Mouse (Mus musculus) erythroblast, adult 5-6 weeks (primary cell): ENCODE data around the gene Sipa1l1. TPM values are rescaled to one million over a fixed set of nuclear protein-coding genes. Genes with fewer than 3 reads are reported as not detected.

ENCODE experiments used
- ATAC-seq: replicated peaks from 2 replicates; pipeline ENCODE4 v1.8.0; 2016; ENCODE audit warnings: moderate number of reproducible peaks, mild to moderate bottlenecking, moderate TSS enrichment, inconsistent platforms; ENCODE audit not compliant: poor library complexity, low FRiP score, severe bottlenecking
- total RNA-seq, 2 experiments: library from RNA; stranded (forward) in 1 of 2; stranded (reverse) in 1 of 2; fragments of 150-400 nt in 1 of 2; fragments of 200-764, 138-1000 nt in 1 of 2; gene quantifications; 2 replicates each; pipeline versions ENCODE4 v1.2.3 to v1.2.4; 2015 to 2017; ENCODE audit warnings: low replicate concordance in 2 of 2

Sipa1l1 gene
- total RNA-seq, 2 experiments from 2014 or later = 5.4 to 6.5 TPM

- no peak for ATAC-seq
These were observed 231.0 kb downstream of the Sipa1l1 start for GRCm38 (mm10) chr12:82399971-82400720.

- ATAC-seq = no peak
These were observed 231.7 kb downstream of the Sipa1l1 start for GRCm38 (mm10) chr12:82400783-82401182.

DNA sequence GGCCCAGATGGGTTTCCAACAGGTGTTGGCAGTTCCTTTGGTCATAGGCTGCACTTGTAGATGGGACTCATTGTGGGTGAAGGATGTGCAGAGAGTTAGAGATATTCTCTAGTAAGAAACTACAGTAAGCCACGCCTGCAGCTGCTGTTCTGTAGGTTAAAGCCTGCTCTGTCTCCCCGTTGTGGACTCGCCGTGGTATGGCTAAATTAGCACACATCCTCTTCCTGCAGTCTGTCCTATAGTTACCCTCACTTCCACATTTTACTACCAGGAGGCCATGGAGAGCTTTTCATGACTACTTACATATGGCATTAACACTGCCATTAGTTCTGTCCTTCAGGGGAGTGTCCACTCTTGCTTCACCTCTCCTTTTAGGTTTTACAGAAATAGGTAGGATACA, 232.3 kb downstream of the Sipa1l1 start:
- no peak for ATAC-seq

DNA sequence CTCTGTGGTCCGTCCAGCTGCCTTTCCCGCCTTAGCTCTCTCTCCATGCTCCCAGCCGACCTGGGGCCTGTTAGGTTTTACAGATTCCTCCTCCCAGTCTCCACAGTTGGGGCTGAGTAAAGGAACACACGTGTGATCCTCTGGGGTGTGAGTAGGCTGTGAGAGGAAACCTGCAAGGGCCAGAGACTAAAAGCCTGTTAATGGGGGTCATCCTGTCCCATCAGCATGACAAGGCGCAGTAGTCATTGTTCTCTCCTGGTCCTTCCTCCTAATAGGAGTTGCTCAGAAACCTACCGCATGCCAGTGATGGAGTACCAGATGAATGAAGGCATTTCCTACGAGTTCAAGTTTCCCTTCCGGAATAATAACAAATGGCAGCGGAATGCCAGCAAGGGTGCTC, 233.5 kb downstream of the Sipa1l1 start:
- no peak for ATAC-seq

DNA sequence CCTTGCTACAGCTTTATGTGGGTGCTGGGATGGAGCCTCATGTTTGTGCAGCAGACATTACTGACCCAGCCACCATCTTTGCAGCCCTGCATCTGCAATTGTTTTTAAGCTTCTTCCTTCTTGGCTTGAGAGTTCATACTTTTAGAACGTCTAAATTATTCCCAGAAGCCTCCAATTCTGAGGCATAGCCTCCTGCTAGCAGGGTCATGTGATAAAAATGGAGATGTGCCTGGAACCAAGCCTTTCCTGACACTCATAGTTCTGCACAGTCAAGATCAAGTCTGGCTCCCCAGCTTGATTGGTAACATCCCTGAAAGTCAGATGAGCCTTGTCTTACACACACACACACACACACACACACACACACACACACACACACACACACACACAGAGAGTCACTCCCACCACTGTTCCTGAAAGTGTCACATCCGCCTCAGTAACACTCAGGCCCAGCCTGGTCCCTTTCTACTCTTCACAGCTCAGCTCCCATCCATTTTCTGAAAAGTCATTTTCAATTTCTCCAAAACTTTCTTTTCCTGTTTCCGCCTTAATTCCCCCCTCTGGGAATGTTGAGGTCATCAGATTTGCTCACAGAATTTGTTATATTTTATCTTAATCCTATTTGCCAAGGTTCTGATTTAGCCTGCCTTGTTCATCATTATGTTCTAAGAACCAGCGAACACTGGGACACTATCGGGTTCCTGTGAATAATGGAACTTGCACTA, 238.6 kb downstream of the Sipa1l1 start:
- ATAC-seq = no peak

DNA sequence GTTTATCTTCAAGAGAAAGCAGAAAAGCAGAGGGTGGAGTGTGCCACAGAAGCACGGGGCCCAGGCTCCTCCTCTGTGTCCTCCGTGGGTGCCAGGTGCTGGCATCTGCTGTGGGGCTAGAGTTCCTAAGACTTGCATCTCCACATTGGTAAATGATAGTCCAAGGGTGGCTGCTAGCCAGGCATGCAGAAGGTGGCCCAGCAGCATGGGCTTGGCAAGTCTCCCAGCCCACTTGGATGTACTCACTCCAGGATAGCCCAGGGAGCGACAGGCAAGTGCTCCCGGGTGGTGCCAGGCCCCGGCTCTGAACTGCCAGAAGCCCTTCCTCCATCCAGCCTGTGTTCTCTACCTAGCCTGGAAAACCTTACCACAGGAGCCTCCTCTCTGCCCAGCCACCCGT, 239.4 kb downstream of the Sipa1l1 start:
- ATAC-seq = no peak

GRCm38 (mm10) chr12:82409686-82410472, 240.8 kb downstream of the Sipa1l1 start:
- no peak for ATAC-seq

DNA sequence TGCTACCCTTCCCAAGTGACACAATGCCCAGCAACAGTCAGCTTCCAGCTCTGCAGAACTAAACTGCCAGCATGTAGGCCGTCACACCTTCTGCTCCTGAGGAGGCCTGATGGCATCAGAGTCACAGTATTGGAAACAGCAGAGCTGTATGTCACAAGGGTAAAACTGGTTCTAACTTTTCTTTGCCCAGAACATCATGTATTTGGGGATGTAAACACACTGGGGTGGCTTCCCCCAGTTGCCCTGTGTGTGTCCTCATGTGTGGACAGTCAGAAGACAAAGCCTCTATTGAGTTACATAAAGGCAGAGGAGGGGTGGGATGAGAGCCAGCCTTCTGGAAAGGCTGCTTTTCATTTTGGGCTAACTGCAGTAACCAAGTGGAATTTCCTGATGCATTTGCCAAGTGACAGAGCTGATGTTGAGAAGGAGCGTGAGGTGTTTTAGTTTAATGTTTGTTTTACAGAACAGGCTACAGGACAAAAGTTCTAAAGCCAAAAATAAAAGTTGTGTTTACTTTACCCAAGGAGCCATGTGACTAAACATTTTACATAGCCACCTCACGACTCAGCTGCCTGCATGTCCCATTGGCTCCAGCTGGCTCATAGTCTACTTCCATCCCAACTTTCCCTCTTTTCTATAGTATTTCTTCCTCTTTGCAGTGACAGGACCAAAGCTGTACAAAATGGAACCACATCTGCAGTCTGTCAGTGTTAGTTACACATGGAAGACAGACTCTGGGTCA, 243.3 kb downstream of the Sipa1l1 start:
- ATAC-seq = no peak

- no peak for ATAC-seq
These were observed 246.7 kb downstream of the Sipa1l1 start for GRCm38 (mm10) chr12:82415690-82416364.

GRCm38 (mm10) chr12:82419027-82419426, 249.9 kb downstream of the Sipa1l1 start:
- no peak for ATAC-seq

- no peak for ATAC-seq
These were observed 255.7 kb downstream of the Sipa1l1 start for GRCm38 (mm10) chr12:82424783-82425182.

- ATAC-seq = no peak
These were observed 256.7 kb downstream of the Sipa1l1 start for GRCm38 (mm10) chr12:82425853-82426252.

DNA sequence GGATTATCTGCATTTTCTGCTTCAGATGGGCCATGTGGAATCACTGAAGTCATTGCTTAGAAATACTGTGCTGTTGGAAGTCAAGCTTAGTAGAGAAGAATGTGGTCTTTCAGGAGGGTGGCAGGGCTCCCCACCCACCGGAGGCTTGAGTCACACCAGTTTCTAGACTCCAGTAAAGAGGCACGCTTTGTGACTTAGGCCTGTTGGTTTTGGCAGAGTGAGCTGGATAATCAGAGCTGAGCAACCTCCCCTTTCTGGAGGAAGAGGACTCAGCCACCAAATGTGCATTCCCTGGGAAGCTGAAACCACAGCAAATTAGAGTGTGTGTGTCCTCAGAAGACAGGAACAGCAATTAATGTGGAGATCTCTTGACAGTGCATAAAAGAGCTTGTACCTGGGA, 258.3 kb downstream of the Sipa1l1 start:
- ATAC-seq = no peak

GRCm38 (mm10) chr12:82428466-82428865, 259.3 kb downstream of the Sipa1l1 start:
- ATAC-seq = no peak

- ATAC-seq = no peak
These were observed 264.2 kb downstream of the Sipa1l1 start for GRCm38 (mm10) chr12:82433311-82433710.

- ATAC-seq = no peak
These were observed 265.5 kb downstream of the Sipa1l1 start for GRCm38 (mm10) chr12:82434591-82434990.

- ATAC-seq = no peak
These were observed 272.4 kb downstream of the Sipa1l1 start for GRCm38 (mm10) chr12:82441479-82441878.

DNA sequence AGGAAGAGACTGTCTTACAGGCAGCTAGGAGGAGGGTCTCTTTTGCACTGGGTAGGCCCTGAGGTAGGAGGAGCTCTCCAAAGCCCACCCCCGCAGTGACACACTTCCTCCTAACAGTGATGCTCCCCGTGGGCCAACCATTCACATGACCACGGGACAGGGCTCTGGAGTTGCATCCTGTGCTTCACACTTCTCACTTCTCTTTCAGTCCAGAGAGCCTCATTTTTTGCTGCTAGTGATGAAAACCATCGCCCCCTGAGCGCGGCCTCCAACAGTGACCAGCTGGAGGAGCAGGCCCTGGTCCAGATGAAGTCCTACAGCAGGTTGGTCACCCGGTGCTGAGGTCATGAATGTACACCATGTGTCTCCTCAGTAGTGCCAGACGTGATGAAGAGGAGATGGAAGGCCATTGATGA, 277.5 kb downstream of the Sipa1l1 start:
- ATAC-seq = no peak

GRCm38 (mm10) chr12:82448129-82448815, 279.2 kb downstream of the Sipa1l1 start:
- no peak for ATAC-seq
